Mouse (Mus musculus): Measurements from ENCODE around the gene Wnk4.
A peak's percentile ranks its signal among the peaks of the same experiment; 100 is the strongest.

GRCm38 (mm10) chr11:101302004-101302798, 41.8 kb downstream of the Wnk4 start, which contains the start of gene Becn1:
- TF ChIP-seq CTCF (conservative IDR thresholded peaks at IDR 0.05; ENCODE audit: low read length) (peak; percentile 98), NANOG (IDR thresholded peaks at IDR 0.05; ENCODE audit: borderline replicate concordance, low read length) (no peak)

Measured in E14TG2a.4 (cell line).